Mouse (Mus musculus) intestine, postnatal 0 days (tissue): ENCODE results near the gene Stxbp1. TPM values are rescaled to one million over a fixed set of nuclear protein-coding genes. Genes with fewer than 3 reads are reported as not detected.
A peak's percentile ranks its signal among the peaks of the same experiment; 100 is the strongest.

ENCODE experiments used
- ATAC-seq: fragments of 200-750 bp; cut with Nextera tagmentation; 2 replicates; pipeline ENCODE4 v1.8.0; 2017; ENCODE audit warnings: mild to moderate bottlenecking, moderate TSS enrichment, moderate library complexity
- H3K27ac ChIP-seq: fragments of 300-500 bp; sonication (generic); 2 replicates; pipeline ENCODE4 v1.5.1; 2014; ENCODE audit warnings: mild to moderate bottlenecking, low read depth, low read length, moderate library complexity
- H3K27me3 ChIP-seq: fragments of 300-500 bp; sonication (generic); replicated peaks from 2 replicates; pipeline ENCODE4 v1.6.1; 2014; ENCODE audit warnings: low read length, mixed read lengths; ENCODE audit not compliant: control insufficient read depth, insufficient read depth
- H3K36me3 ChIP-seq: fragments of 300-500 bp; sonication (generic); 2 replicates; pipeline ENCODE4 v1.6.1; 2014; ENCODE audit warnings: mild to moderate bottlenecking, moderate library complexity; ENCODE audit not compliant: control insufficient read depth, insufficient read depth
- H3K4me1 ChIP-seq: fragments of 300-500 bp; sonication (generic); replicated peaks from 2 replicates; pipeline ENCODE4 v1.6.1; 2014; ENCODE audit warnings: antibody characterized with exemption, low read length, mixed read lengths; ENCODE audit not compliant: control insufficient read depth, insufficient read depth
- H3K4me2 ChIP-seq: fragments of 300-500 bp; sonication (generic); replicated peaks from 2 replicates; pipeline ENCODE4 v1.6.1; 2014; ENCODE audit warnings: low read depth, mild to moderate bottlenecking, moderate library complexity
- H3K4me3 ChIP-seq: fragments of 300-500 bp; sonication (generic); 2 replicates; pipeline ENCODE4 v1.5.1; 2014; ENCODE audit warnings: low read depth, low read length
- H3K9ac ChIP-seq: fragments of 300-500 bp; sonication (generic); 2 replicates; pipeline ENCODE4 v1.6.1; 2014; ENCODE audit warnings: mild to moderate bottlenecking, low read depth, low read length
- H3K9me3 ChIP-seq: fragments of 300-500 bp; sonication (generic); 2 replicates; pipeline ENCODE4 v1.6.1; 2016; ENCODE audit warnings: mixed run types; ENCODE audit not compliant: control insufficient read depth
- CTCF ChIP-seq: sonication (generic); IDR thresholded peaks from 2 replicates; pipeline ENCODE4 v1.5.1; 2016; ENCODE audit warnings: low read depth, mild to moderate bottlenecking, control low read depth, antibody characterized with exemption, moderate library complexity
- WGBS: fragments of 180-500 bp; shearing (Covaris S2); extraction: QIAGEN DNeasy Blood & Tissue Kit; methylation state at CpG from one replicate; pipeline ENCODE4 v1.1.7; 2014; 5-methylcytosine and 5-hydroxymethylcytosine counted together
- polyA plus RNA-seq: library from polyadenylated mRNA; unstranded; fragments of >200 nt; fragmentation: Nextera tagmentation; extraction: Ambion mirVana; gene quantifications from 2 replicates; pipeline ENCODE4 v1.2.1, GENCODE M21; 2015

Gene Stxbp1
- polyA plus RNA-seq, 1 experiment from 2014 or later = 12.2 TPM

- Histone ChIP-seq H3K27me3 (no peaks in the 10 kb centered on the region), H3K4me1 (no peaks in the 10 kb centered on the region), H3K4me2 (no peak overlapping the region), H3K27ac (no peak overlapping the region), H3K4me3 (no peak overlapping the region), H3K36me3 (no peaks in the 10 kb centered on the region), H3K9ac (no peak overlapping the region), H3K9me3 (no peaks in the 10 kb centered on the region)
- WGBS = 42% methylated on average over 8 of the region's 8 CpGs
- no peak for TF ChIP-seq CTCF
- no peak for ATAC-seq
Measured at GRCm38 (mm10) chr2:32824181-32824580, 22.9 kb downstream of the Stxbp1 start.

- no peaks in the 10 kb centered on the region for H3K27me3 ChIP-seq
- TF ChIP-seq CTCF = no peak
- no peaks in the 10 kb centered on the region for H3K36me3 ChIP-seq
- H3K9ac ChIP-seq = no peak overlapping the region
- ATAC-seq = no peak
- no peaks in the 10 kb centered on the region for H3K4me1 ChIP-seq
- no peak overlapping the region for H3K4me3 ChIP-seq
- no peaks in the 10 kb centered on the region for H3K9me3 ChIP-seq
- 74% methylated on average over 8 of the region's 8 CpGs for WGBS
- no peak overlapping the region for H3K27ac ChIP-seq
- H3K4me2 ChIP-seq = no peak overlapping the region
Measured at GRCm38 (mm10) chr2:32823579-32824154, 23.4 kb downstream of the Stxbp1 start.

GRCm38 (mm10) chr2:32823153-32823552, 23.9 kb downstream of the Stxbp1 start:
- Histone ChIP-seq H3K4me3 (no peak overlapping the region), H3K36me3 (no peaks in the 10 kb centered on the region), H3K9me3 (no peaks in the 10 kb centered on the region), H3K4me2 (no peak overlapping the region), H3K9ac (no peak overlapping the region), H3K4me1 (no peaks in the 10 kb centered on the region), H3K27me3 (no peaks in the 10 kb centered on the region), H3K27ac (no peak overlapping the region)
- no peak for ATAC-seq
- WGBS = 49% methylated on average over 11 of the region's 11 CpGs
- no peak for TF ChIP-seq CTCF

GRCm38 (mm10) chr2:32822643-32823042, 24.4 kb downstream of the Stxbp1 start:
- no peaks in the 10 kb centered on the region for H3K4me1 ChIP-seq
- no peaks in the 10 kb centered on the region for H3K9me3 ChIP-seq
- no peaks in the 10 kb centered on the region for H3K27me3 ChIP-seq
- no peak overlapping the region for H3K4me3 ChIP-seq
- H3K4me2 ChIP-seq = no peak overlapping the region
- no peak for TF ChIP-seq CTCF
- no peak overlapping the region for H3K27ac ChIP-seq
- no peaks in the 10 kb centered on the region for H3K36me3 ChIP-seq
- 82% methylated on average over 6 of the region's 6 CpGs for WGBS
- no peak overlapping the region for H3K9ac ChIP-seq
- ATAC-seq = no peak

GRCm38 (mm10) chr2:32821041-32821802, 25.8 kb downstream of the Stxbp1 start:
- no peaks in the 10 kb centered on the region for H3K9me3 ChIP-seq
- H3K9ac ChIP-seq = no peak overlapping the region
- ATAC-seq = no peak
- no peaks in the 10 kb centered on the region for H3K36me3 ChIP-seq
- no peaks in the 10 kb centered on the region for H3K4me1 ChIP-seq
- no peak overlapping the region for H3K4me2 ChIP-seq
- H3K4me3 ChIP-seq = no peak overlapping the region
- no peaks in the 10 kb centered on the region for H3K27me3 ChIP-seq
- H3K27ac ChIP-seq = no peak overlapping the region
- WGBS = 62% methylated on average over 11 of the region's 11 CpGs
- TF ChIP-seq CTCF = peak; percentile 76

GRCm38 (mm10) chr2:32818208-32818607, 28.8 kb downstream of the Stxbp1 start:
- no peak overlapping the region for H3K4me2 ChIP-seq
- no peak overlapping the region for H3K4me3 ChIP-seq
- no peak for TF ChIP-seq CTCF
- H3K9me3 ChIP-seq = no peaks in the 10 kb centered on the region
- H3K27ac ChIP-seq = no peak overlapping the region
- H3K27me3 ChIP-seq = no peaks in the 10 kb centered on the region
- ATAC-seq = no peak
- no peaks in the 10 kb centered on the region for H3K4me1 ChIP-seq
- H3K9ac ChIP-seq = no peak overlapping the region
- whole genome bisulfite sequencing = 95% methylated on average over 5 of the region's 5 CpGs
- H3K36me3 ChIP-seq = no peaks in the 10 kb centered on the region
